In genomic region chr4:134473764-134474163, GRCm38 (mm10) we compare ENCODE assay signal across 18 mouse cellular contexts. TPM values are rescaled to one million over a fixed set of nuclear protein-coding genes. Genes with fewer than 3 reads are reported as not detected.
DNase-seq lines count a peak whose midpoint lies in the region; ATAC-seq and TF ChIP-seq lines count a peak whose summit lies in the region.
"Had no signal": no experiment of that assay in that cellular context is flagged by ENCODE, and none has a peak within 500 bp of the region (broad histone marks: within the 10 kb centered on the region; RNA-seq: fewer than 3 reads in every experiment).

No protein-coding gene starts in this region.

- DNase-seq in left cerebral cortex, adult 2 months (ENCODE audit: extremely low spot score in 1 of 2, low spot score in 2 of 2) = no peak
- no peak for DNase-seq in left cerebral cortex, postnatal 10 days (ENCODE audit: extremely low spot score in 1 of 2, low spot score in 2 of 2)
- DNase-seq in spleen, adult 18-20 months = no peak
- DNase-seq: cerebellum, adult 11-12 months; gastrocnemius, postnatal 10 days; heart, postnatal 4 days; liver, embryonic 13.5 days; right cerebral cortex, postnatal 4 days; thymus, postnatal 25 days had no signal

- WGBS in embryonic facial prominence, embryonic 13.5 days = 61% methylated on average over 4 of the region's 4 CpGs
- 53% methylated on average over 4 of the region's 4 CpGs for WGBS in hindbrain, embryonic 12.5 days
- WGBS in neural tube, embryonic 12.5 days = 56% methylated on average over 4 of the region's 4 CpGs
- 81% methylated on average over 4 of the region's 4 CpGs for WGBS in heart, embryonic 11.5 days (ENCODE audit: insufficient replicate concordance)

- H3K36me3 ChIP-seq in embryonic facial prominence, embryonic 13.5 days = peaks cover 60% of the 10 kb centered on the region
- H3K36me3 ChIP-seq in hindbrain, embryonic 12.5 days = peaks cover 60% of the 10 kb centered on the region
- peaks cover 61% of the 10 kb centered on the region for H3K36me3 ChIP-seq in neural tube, embryonic 12.5 days
- H3K36me3 ChIP-seq in heart, embryonic 11.5 days (ENCODE audit: control insufficient read depth, insufficient read depth, low read length) = peaks cover 30% of the 10 kb centered on the region

- H3K4me2 ChIP-seq in embryonic facial prominence, embryonic 13.5 days = no peak overlapping the region
- H3K4me2 ChIP-seq in hindbrain, embryonic 12.5 days (replicated peaks) = peak overlapping the region; percentile 22; the same call in 1 of the 2 replicates
- H3K4me2 ChIP-seq in neural tube, embryonic 12.5 days (replicated peaks) = peak overlapping the region; percentile 16
- H3K4me2 ChIP-seq in heart, embryonic 11.5 days = no peak overlapping the region
- H3K4me2 ChIP-seq: heart, embryonic 12.5 days; liver, embryonic 13.5 days had no signal

- H3K27me3 ChIP-seq in embryonic facial prominence, embryonic 13.5 days = no peaks in the 10 kb centered on the region
- no peaks in the 10 kb centered on the region for H3K27me3 ChIP-seq in hindbrain, embryonic 12.5 days
- no peaks in the 10 kb centered on the region for H3K27me3 ChIP-seq in neural tube, embryonic 12.5 days (replicated peaks)
- no peaks in the 10 kb centered on the region for H3K27me3 ChIP-seq in heart, embryonic 11.5 days (ENCODE audit: control insufficient read depth, insufficient read depth, low read length)
- H3K27me3 ChIP-seq: heart, embryonic 12.5 days; liver, embryonic 13.5 days had no signal

- H3K4me3 ChIP-seq in left cerebral cortex, adult 2 months = no peak overlapping the region
- no peak overlapping the region for H3K4me3 ChIP-seq in embryonic facial prominence, embryonic 13.5 days
- H3K4me3 ChIP-seq in hindbrain, embryonic 12.5 days = no peak overlapping the region
- H3K4me3 ChIP-seq in neural tube, embryonic 12.5 days = no peak overlapping the region
- H3K4me3 ChIP-seq in heart, embryonic 11.5 days (ENCODE audit: low read depth, low read length) = no peak overlapping the region
- H3K4me3 ChIP-seq: erythroblast, embryonic 14.5 days; heart, embryonic 12.5 days; limb, embryonic 10.5 days; liver, embryonic 13.5 days had no signal

- no peaks in the 10 kb centered on the region for H3K9me3 ChIP-seq in embryonic facial prominence, embryonic 13.5 days
- H3K9me3 ChIP-seq in hindbrain, embryonic 12.5 days (replicated peaks) = no peaks in the 10 kb centered on the region
- H3K9me3 ChIP-seq in neural tube, embryonic 12.5 days = no peaks in the 10 kb centered on the region
- no peaks in the 10 kb centered on the region; the same call in 1 of the 2 replicates for H3K9me3 ChIP-seq in heart, embryonic 11.5 days (replicated peaks; ENCODE audit: control insufficient read depth, low read length)
- H3K9me3 ChIP-seq: limb, embryonic 10.5 days; liver, embryonic 13.5 days had no signal

- 0 out of 2 replicates have a peak overlapping the region, but pooled peaks have one; percentile 16 for H3K9ac ChIP-seq in embryonic facial prominence, embryonic 13.5 days
- peak overlapping the region; percentile 41 for H3K9ac ChIP-seq in hindbrain, embryonic 12.5 days
- 0 out of 2 replicates have a peak overlapping the region, but pooled peaks have one; percentile 8 for H3K9ac ChIP-seq in neural tube, embryonic 12.5 days
- H3K9ac ChIP-seq in heart, embryonic 11.5 days (ENCODE audit: low read depth, low read length) = no peak overlapping the region
- H3K9ac ChIP-seq: heart, embryonic 12.5 days; liver, embryonic 13.5 days had no signal

- H3K27ac ChIP-seq in left cerebral cortex, adult 2 months = peak overlapping the region; percentile 87
- no peak overlapping the region for H3K27ac ChIP-seq in embryonic facial prominence, embryonic 13.5 days
- peak overlapping the region; percentile 65 for H3K27ac ChIP-seq in hindbrain, embryonic 12.5 days
- H3K27ac ChIP-seq in neural tube, embryonic 12.5 days = peak overlapping the region; percentile 21; the same call in 1 of the 2 replicates
- no peak overlapping the region for H3K27ac ChIP-seq in heart, embryonic 11.5 days (ENCODE audit: low read depth, low read length)
- H3K27ac ChIP-seq: kidney, postnatal 0 days; limb, embryonic 10.5 days; liver, embryonic 13.5 days had no signal

- TF ChIP-seq CTCF in left cerebral cortex, adult 2 months (IDR thresholded peaks at IDR 0.05) = no peak

- intact Hi-C loops in left cerebral cortex, adult 2 months (cut with DNase I) = loop anchor here (5.0 to 10.0 kb wide), 2 partner anchors 186 to 289 kb away; partner anchors contain the start of genes Cep85 and Pdik1l
- intact Hi-C loops in left cerebral cortex, postnatal 10 days (cut with DNase I) = no loop called here

- H3K4me1 ChIP-seq in embryonic facial prominence, embryonic 13.5 days = peaks cover 8% of the 10 kb centered on the region; the same call in 1 of the 2 replicates
- peaks cover 30% of the 10 kb centered on the region for H3K4me1 ChIP-seq in hindbrain, embryonic 12.5 days
- H3K4me1 ChIP-seq in neural tube, embryonic 12.5 days = peaks cover 34% of the 10 kb centered on the region
- peaks cover 4% of the 10 kb centered on the region; the same call in 1 of the 2 replicates for H3K4me1 ChIP-seq in heart, embryonic 11.5 days (ENCODE audit: control insufficient read depth, insufficient read depth, low read length)

- ATAC-seq in embryonic facial prominence, embryonic 13.5 days (ENCODE audit: insufficient number of reproducible peaks, insufficient read depth, low FRiP score, low TSS enrichment, low read depth) = no peak
- ATAC-seq in hindbrain, embryonic 12.5 days (ENCODE audit: low FRiP score) = no peak
- ATAC-seq in neural tube, embryonic 12.5 days (ENCODE audit: low FRiP score, low read depth) = no peak
- no peak for ATAC-seq in heart, embryonic 11.5 days (replicated peaks; ENCODE audit: insufficient number of reproducible peaks, low FRiP score, low TSS enrichment)
- ATAC-seq: lung, postnatal 0 days had no signal

RNA-seq across cellular contexts. Expression of gene Stmn1, which starts 5.6 kb away (rescaled TPM):
- 1,000 to 10,000 TPM in 1 of 2 experiments, 100 to 1,000 TPM in 1; 990 to 1,034 TPM for total RNA-seq in left cerebral cortex, adult 2 months (2021)
- 1,000 to 10,000 TPM; 1,910 to 2,141 TPM for total RNA-seq in left cerebral cortex, postnatal 10 days (2021)
- polyA plus RNA-seq in embryonic facial prominence, embryonic 13.5 days (2015; fragmentation: Nextera tagmentation; extraction: Ambion mirVana) = 2,120 and 2,313 TPM in 2 replicates
- polyA plus RNA-seq in hindbrain, embryonic 12.5 days (2016; fragmentation: Nextera tagmentation; extraction: Ambion mirVana) = 4,582 and 4,772 TPM in 2 replicates
- polyA plus RNA-seq in neural tube, embryonic 12.5 days (2016; fragmentation: Nextera tagmentation; extraction: Ambion mirVana) = 4,894 and 4,994 TPM in 2 replicates
- 962 and 991 TPM in 2 replicates for polyA plus RNA-seq in heart, embryonic 11.5 days (2014; fragmentation: Nextera tagmentation; extraction: Ambion mirVana)

RNA-seq across cellular contexts. Expression of gene Paqr7, which starts 22.7 kb away (rescaled TPM):
- 10 to 100 TPM; 69.3 to 77.9 TPM for total RNA-seq in left cerebral cortex, adult 2 months (2021)
- total RNA-seq in left cerebral cortex, postnatal 10 days (2021) = 10 to 100 TPM; 44.2 to 51.7 TPM
- 3.8 and 4.0 TPM in 2 replicates for polyA plus RNA-seq in embryonic facial prominence, embryonic 13.5 days (2015; fragmentation: Nextera tagmentation; extraction: Ambion mirVana)
- polyA plus RNA-seq in hindbrain, embryonic 12.5 days (2016; fragmentation: Nextera tagmentation; extraction: Ambion mirVana) = 9.7 and 9.8 TPM in 2 replicates
- 7.4 and 8.9 TPM in 2 replicates for polyA plus RNA-seq in neural tube, embryonic 12.5 days (2016; fragmentation: Nextera tagmentation; extraction: Ambion mirVana)
- polyA plus RNA-seq in heart, embryonic 11.5 days (2014; fragmentation: Nextera tagmentation; extraction: Ambion mirVana) = 4.2 and 4.8 TPM in 2 replicates
- polyA plus RNA-seq: erythroblast, embryonic 14.5 days had no signal

RNA-seq across cellular contexts. Expression of gene Aunip, which starts 37.0 kb away (rescaled TPM):
- total RNA-seq in left cerebral cortex, adult 2 months (2021) = under 1 TPM; 0.54 to 0.63 TPM
- total RNA-seq in left cerebral cortex, postnatal 10 days (2021) = 1 to 10 TPM in 1 of 2 experiments, under 1 TPM in 1; 0.88 to 1.0 TPM
- polyA plus RNA-seq in embryonic facial prominence, embryonic 13.5 days (2015; fragmentation: Nextera tagmentation; extraction: Ambion mirVana) = 10.6 and 11.7 TPM in 2 replicates
- 6.3 and 7.6 TPM in 2 replicates for polyA plus RNA-seq in hindbrain, embryonic 12.5 days (2016; fragmentation: Nextera tagmentation; extraction: Ambion mirVana)
- polyA plus RNA-seq in neural tube, embryonic 12.5 days (2016; fragmentation: Nextera tagmentation; extraction: Ambion mirVana) = 8.1 and 8.9 TPM in 2 replicates
- polyA plus RNA-seq in heart, embryonic 11.5 days (2014; fragmentation: Nextera tagmentation; extraction: Ambion mirVana) = 5.6 and 6.6 TPM in 2 replicates

Comparison
In these comparisons a context has a peak if more than half of its experiments do, and no peak if none do; other contexts are left out.
1. H3K27ac ChIP-seq: peak in left cerebral cortex, adult 2 months (single experiment), hindbrain, embryonic 12.5 days (single experiment) and neural tube, embryonic 12.5 days (single experiment); none in embryonic facial prominence, embryonic 13.5 days (single experiment) and heart, embryonic 11.5 days (single experiment).
2. H3K4me2 ChIP-seq: peak in hindbrain, embryonic 12.5 days (single experiment) and neural tube, embryonic 12.5 days (single experiment); none in embryonic facial prominence, embryonic 13.5 days (single experiment) and heart, embryonic 11.5 days (single experiment).